Mouse (Mus musculus): ENCODE data around the gene Cmbl. TPM values are rescaled to one million over a fixed set of nuclear protein-coding genes. Genes with fewer than 3 reads are reported as not detected.

Gene Cmbl
- total and polyA plus RNA-seq, 2 experiments from 2014 or later: 21.2 to 24.9 TPM

GRCm38 (mm10) chr15:31603113-31603512 lies 37.9 kb downstream of the Cmbl start:
- 86% methylated on average over 13 of the region's 13 CpGs for WGBS
- H3K9ac ChIP-seq (replicated peaks; ENCODE audit: low read length): no peak overlapping the region

GRCm38 (mm10) chr15:31606821-31607220 lies 41.6 kb downstream of the Cmbl start:
- no peak overlapping the region for H3K9ac ChIP-seq (replicated peaks; ENCODE audit: low read length)
- H3K27me3 ChIP-seq (ENCODE audit: insufficient read depth, low read length): no peaks in the 10 kb centered on the region
- no peak overlapping the region for H3K4me2 ChIP-seq (ENCODE audit: low read depth, low read length)
- H3K27ac ChIP-seq: no peak overlapping the region
- DNase-seq (ENCODE audit: low spot score): no peak
- 66% methylated on average over 6 of the region's 6 CpGs for WGBS
- no peaks in the 10 kb centered on the region for H3K36me3 ChIP-seq (ENCODE audit: insufficient read depth, low read length)
- ATAC-seq: no peak
- H3K4me1 ChIP-seq (ENCODE audit: insufficient read depth, low read length): no peaks in the 10 kb centered on the region
- no peak for TF ChIP-seq CTCF (IDR thresholded peaks at IDR 0.05; ENCODE audit: low read depth)
- H3K9me3 ChIP-seq (ENCODE audit: low read length): no peaks in the 10 kb centered on the region
- no peak overlapping the region for H3K4me3 ChIP-seq (ENCODE audit: low read length)

More at GRCm38 (mm10) chr15:31603113-31603512, 37.9 kb downstream of the Cmbl start:
- Histone ChIP-seq H3K36me3 (ENCODE audit: insufficient read depth, low read length) (no peaks in the 10 kb centered on the region), H3K4me2 (ENCODE audit: low read depth, low read length) (peak overlapping the region; percentile 57), H3K4me3 (ENCODE audit: low read length) (0 out of 2 replicates have a peak overlapping the region, but pooled peaks have one; percentile 90), H3K9me3 (ENCODE audit: low read length) (no peaks in the 10 kb centered on the region), H3K4me1 (ENCODE audit: insufficient read depth, low read length) (peaks cover 8% of the 10 kb centered on the region; the same call in 1 of the 2 replicates), H3K27me3 (ENCODE audit: insufficient read depth, low read length) (no peaks in the 10 kb centered on the region), H3K27ac (peak overlapping the region; percentile 90)
- DNase-seq (ENCODE audit: low spot score) (no peak), ATAC-seq (no peak)
- no peak for TF ChIP-seq CTCF (IDR thresholded peaks at IDR 0.05; ENCODE audit: low read depth)

- no peak overlapping the region for H3K4me2 ChIP-seq (ENCODE audit: low read depth, low read length)
- H3K9me3 ChIP-seq (ENCODE audit: low read length): no peaks in the 10 kb centered on the region
- no peak overlapping the region for H3K4me3 ChIP-seq (ENCODE audit: low read length)
- peak; percentile 75; the same call in 1 of the 2 replicates for ATAC-seq
- whole genome bisulfite sequencing: 48% methylated on average over 3 of the region's 3 CpGs
- no peaks in the 10 kb centered on the region for H3K27me3 ChIP-seq (ENCODE audit: insufficient read depth, low read length)
- no peaks in the 10 kb centered on the region for H3K36me3 ChIP-seq (ENCODE audit: insufficient read depth, low read length)
- H3K27ac ChIP-seq: no peak overlapping the region
- peak; percentile 73 for DNase-seq (ENCODE audit: low spot score)
- no peaks in the 10 kb centered on the region for H3K4me1 ChIP-seq (ENCODE audit: insufficient read depth, low read length)
- no peak overlapping the region for H3K9ac ChIP-seq (replicated peaks; ENCODE audit: low read length)
- TF ChIP-seq CTCF (IDR thresholded peaks at IDR 0.05; ENCODE audit: low read depth): peak; percentile 75
Measured at GRCm38 (mm10) chr15:31611027-31611426, 45.8 kb downstream of the Cmbl start.

DNA sequence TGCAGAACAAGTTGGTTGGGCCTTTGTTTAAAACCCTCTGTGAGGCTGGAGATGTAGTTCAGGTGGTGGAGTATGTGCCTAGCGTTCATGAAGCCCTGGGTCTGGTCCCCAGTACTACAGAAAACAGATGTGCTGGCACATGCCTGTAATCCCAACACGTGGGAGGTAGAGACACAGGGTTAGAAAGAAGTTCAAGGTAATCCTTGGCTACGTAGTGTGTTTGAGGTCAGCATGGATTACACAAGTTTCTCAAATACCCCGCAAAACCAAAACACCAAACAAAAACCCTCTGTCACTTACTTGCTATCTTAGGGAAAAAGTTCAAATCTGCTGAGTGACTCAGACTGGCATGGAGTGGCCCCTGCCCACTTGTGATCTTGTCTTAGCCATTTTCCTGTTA lies 46.8 kb downstream of the Cmbl start:
- DNase-seq (ENCODE audit: low spot score) (no peak), ATAC-seq (no peak)
- Histone ChIP-seq H3K4me2 (ENCODE audit: low read depth, low read length) (no peak overlapping the region), H3K4me1 (ENCODE audit: insufficient read depth, low read length) (no peaks in the 10 kb centered on the region), H3K4me3 (ENCODE audit: low read length) (no peak overlapping the region), H3K9me3 (ENCODE audit: low read length) (no peaks in the 10 kb centered on the region), H3K27ac (no peak overlapping the region), H3K27me3 (ENCODE audit: insufficient read depth, low read length) (no peaks in the 10 kb centered on the region), H3K9ac (replicated peaks; ENCODE audit: low read length) (no peak overlapping the region), H3K36me3 (ENCODE audit: insufficient read depth, low read length) (0 out of 2 replicates have a peak, but pooled peaks cover 2% of the 10 kb centered on the region)
- TF ChIP-seq CTCF (IDR thresholded peaks at IDR 0.05; ENCODE audit: low read depth): no peak
- 95% methylated on average over 4 of the region's 4 CpGs for WGBS

DNA sequence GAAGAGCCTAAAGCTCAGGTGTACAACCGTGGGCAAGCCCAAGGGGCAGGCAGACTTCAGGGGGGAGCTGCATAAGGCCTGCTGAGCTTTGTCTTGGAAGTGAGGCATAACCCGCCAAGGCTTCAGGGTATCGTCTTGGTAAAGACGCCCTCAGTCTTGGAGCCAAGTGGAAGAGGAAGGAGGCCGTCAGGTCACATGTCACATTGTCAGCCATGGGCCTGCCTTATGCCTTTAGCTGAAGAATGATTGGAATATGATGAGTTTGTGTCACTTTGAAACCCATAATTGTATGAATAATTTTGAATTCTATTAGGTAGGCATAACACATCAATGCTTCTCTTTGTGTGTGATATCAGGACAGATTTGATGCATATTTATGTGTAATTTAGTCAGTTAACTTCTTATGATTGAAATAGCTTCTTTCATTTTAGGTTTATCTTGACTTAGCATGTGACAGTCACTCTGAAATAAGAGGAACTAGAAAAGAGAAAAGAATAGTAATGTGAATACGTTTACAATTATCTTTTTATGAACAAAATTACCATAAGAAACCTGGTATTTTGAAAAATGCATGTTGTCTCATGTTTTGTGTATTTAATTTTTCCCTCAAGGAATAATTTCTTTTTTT lies 48.8 kb downstream of the Cmbl start:
- Histone ChIP-seq H3K27ac (no peak overlapping the region), H3K4me1 (ENCODE audit: insufficient read depth, low read length) (no peaks in the 10 kb centered on the region), H3K36me3 (ENCODE audit: insufficient read depth, low read length) (0 out of 2 replicates have a peak, but pooled peaks cover 6% of the 10 kb centered on the region), H3K9ac (replicated peaks; ENCODE audit: low read length) (no peak overlapping the region), H3K4me2 (ENCODE audit: low read depth, low read length) (no peak overlapping the region), H3K27me3 (ENCODE audit: insufficient read depth, low read length) (no peaks in the 10 kb centered on the region), H3K4me3 (ENCODE audit: low read length) (no peak overlapping the region), H3K9me3 (ENCODE audit: low read length) (no peaks in the 10 kb centered on the region)
- ATAC-seq (no peak), DNase-seq (ENCODE audit: low spot score) (no peak)
- WGBS: 85% methylated on average over 6 of the region's 6 CpGs
- TF ChIP-seq CTCF (IDR thresholded peaks at IDR 0.05; ENCODE audit: low read depth): no peak

DNA sequence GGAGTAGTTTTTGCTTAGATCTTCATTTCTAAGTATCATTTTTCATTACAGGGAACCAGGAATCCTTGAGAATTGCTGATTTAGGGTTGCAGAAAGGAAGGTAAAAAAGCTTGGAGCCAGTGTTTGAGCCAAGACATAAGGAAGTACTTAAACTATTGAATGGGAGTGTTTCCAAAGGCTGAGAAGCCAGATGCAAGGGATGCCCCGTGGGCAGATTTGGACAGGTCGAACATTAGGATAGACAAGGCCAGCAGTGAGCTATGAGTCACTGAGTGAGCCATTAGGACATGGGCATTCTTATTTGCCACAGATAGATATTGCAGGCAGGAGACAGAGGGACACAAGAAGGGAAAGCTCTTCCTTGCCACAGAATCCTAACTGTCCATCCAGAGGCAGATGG lies 49.5 kb downstream of the Cmbl start:
- Histone ChIP-seq H3K4me1 (ENCODE audit: insufficient read depth, low read length) (no peaks in the 10 kb centered on the region), H3K27ac (no peak overlapping the region), H3K4me2 (ENCODE audit: low read depth, low read length) (no peak overlapping the region), H3K27me3 (ENCODE audit: insufficient read depth, low read length) (no peaks in the 10 kb centered on the region), H3K9me3 (ENCODE audit: low read length) (no peaks in the 10 kb centered on the region), H3K4me3 (ENCODE audit: low read length) (no peak overlapping the region), H3K9ac (replicated peaks; ENCODE audit: low read length) (no peak overlapping the region), H3K36me3 (ENCODE audit: insufficient read depth, low read length) (0 out of 2 replicates have a peak, but pooled peaks cover 6% of the 10 kb centered on the region)
- WGBS: 87% methylated on average over 2 of the region's 2 CpGs
- no peak for TF ChIP-seq CTCF (IDR thresholded peaks at IDR 0.05; ENCODE audit: low read depth)
- ATAC-seq (no peak), DNase-seq (ENCODE audit: low spot score) (no peak)

DNA sequence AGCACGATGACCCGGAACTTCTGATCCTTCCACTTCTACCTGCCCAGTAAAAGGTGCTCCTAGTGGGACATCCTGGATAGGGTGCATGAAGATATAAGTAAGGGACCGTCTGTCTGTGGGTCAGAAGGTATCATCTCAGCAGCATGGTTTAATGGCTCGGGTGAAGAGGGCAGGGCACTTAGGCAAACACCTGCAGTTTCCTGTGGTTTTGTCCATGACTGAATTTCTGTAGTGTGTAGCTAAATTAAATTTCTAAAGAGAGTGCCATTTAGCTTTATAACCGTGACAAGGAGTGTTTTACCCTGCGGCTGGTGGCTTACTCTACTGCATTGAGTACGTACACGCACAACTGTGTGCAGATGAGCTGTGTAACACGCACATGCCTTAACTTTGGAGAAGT lies 52.1 kb downstream of the Cmbl start:
- Histone ChIP-seq H3K27me3 (ENCODE audit: insufficient read depth, low read length) (no peaks in the 10 kb centered on the region), H3K36me3 (ENCODE audit: insufficient read depth, low read length) (0 out of 2 replicates have a peak, but pooled peaks cover 6% of the 10 kb centered on the region), H3K9me3 (ENCODE audit: low read length) (no peaks in the 10 kb centered on the region), H3K4me3 (ENCODE audit: low read length) (no peak overlapping the region), H3K27ac (no peak overlapping the region), H3K9ac (replicated peaks; ENCODE audit: low read length) (no peak overlapping the region), H3K4me2 (ENCODE audit: low read depth, low read length) (no peak overlapping the region), H3K4me1 (ENCODE audit: insufficient read depth, low read length) (no peaks in the 10 kb centered on the region)
- 90% methylated on average over 9 of the region's 9 CpGs for WGBS
- TF ChIP-seq CTCF (IDR thresholded peaks at IDR 0.05; ENCODE audit: low read depth): no peak
- ATAC-seq (no peak), DNase-seq (ENCODE audit: low spot score) (no peak)

Data from hindbrain, postnatal 0 days (tissue).